Mouse (Mus musculus) urinary bladder, postnatal 36 days (tissue): ENCODE results near the gene Krt19.

Experiments used
- DNase-seq, 2 experiments: peaks; one replicate each; pipeline ENCODE4 v3.0.0; 2022; ENCODE audit warnings: low spot score in 2 of 2, mixed read lengths in 1 of 2

Gene Krt19

GRCm38 (mm10) chr11:100148615-100149330 is at the start of gene Krt19:
TSS of gene Krt19 (minus strand) at chr11:100148665.
- DNase-seq, result no peak

- no peak for DNase-seq
These were observed 44.5 kb upstream of the Krt19 start, which contains the start of gene Krt9 for GRCm38 (mm10) chr11:100192992-100193391. TSS of gene Krt9 (minus strand) at chr11:100193246.

DNA sequence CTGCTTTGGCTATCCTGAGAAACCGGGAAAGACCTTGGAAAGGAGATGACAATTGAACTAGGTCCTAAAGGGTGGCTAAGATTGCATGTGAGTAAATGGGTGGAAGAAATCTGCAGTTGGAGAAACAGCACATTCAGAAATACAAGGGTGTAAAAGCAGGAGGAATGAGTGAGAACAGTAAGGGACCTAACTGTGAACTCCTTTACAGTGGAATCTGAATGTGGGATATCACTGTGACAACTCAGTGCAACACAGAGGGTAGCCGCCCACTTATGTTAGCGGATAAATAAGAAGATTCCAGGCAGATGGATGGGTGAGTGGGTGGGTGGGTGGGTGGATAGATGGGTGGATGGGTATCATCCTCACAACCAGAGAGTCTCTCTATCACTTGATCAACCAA is 43.4 kb upstream of the Krt19 start:
- DNase-seq, result no peak

- no peak for DNase-seq
These were observed 38.3 kb upstream of the Krt19 start for GRCm38 (mm10) chr11:100186736-100187135.

DNA sequence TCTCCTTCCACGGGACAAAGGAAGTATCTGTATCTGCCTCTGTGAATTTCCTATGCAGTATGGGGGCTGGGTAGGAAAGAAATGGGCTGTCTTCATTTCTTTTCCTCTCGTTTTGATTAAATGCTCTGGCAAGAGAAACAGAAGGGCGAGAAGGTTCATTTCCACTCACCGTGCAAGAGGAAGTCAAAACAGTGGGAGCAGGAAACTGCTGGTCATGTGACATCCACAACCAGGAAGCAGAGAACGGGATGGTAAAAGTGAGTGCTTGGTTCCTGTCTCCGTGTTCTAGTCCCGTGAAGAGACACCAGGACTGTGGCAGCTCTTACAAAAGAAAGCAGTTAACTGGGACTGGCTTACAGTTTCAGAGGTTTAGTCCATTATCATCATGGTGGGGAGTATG is 33.3 kb upstream of the Krt19 start:
- DNase-seq, result no peak

DNA sequence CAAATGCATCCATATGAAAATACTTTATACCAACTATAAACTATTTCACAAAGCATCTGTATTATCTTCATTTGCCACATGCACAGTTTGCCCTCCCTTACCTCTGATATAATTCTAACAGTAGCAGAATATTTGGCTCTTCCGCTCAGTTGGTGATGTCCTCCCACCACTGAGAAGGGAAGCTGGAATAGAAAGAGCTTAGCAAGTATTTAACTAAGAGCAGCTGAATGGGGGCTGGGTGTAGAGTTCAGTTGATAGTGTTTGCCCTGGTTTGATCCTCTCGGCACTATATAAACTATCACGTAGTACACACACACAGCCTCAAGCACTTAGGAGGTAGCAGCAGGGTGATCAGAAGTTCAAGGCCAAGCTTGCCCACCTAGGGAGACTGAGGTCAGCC is 30.8 kb upstream of the Krt19 start:
- no peak for DNase-seq

- DNase-seq, result no peak
These were observed 29.8 kb upstream of the Krt19 start for GRCm38 (mm10) chr11:100178307-100178706.

DNA sequence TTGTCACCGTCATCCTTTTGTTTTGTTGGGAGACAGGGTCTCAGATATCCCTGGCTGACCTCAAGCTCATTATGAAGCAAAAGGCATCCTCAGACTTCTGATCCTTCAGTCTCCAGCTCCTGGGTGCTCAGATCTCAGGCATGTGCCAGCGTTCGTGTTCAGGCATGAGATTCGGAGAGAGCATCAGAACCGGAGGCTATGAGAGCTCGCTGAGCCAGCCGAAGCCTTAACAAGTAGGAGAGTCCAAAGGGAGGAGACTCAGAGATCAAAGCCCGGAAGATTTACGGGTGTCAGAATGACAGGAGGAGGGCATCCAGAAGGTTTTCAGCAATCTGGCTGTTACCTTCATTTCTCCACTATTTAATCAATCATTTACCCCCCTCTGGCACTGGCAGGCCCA is 28.3 kb upstream of the Krt19 start:
- no peak for DNase-seq

- peak; percentile 82 to 83 for DNase-seq
These were observed 20.6 kb upstream of the Krt19 start for GRCm38 (mm10) chr11:100168765-100169762.

DNA sequence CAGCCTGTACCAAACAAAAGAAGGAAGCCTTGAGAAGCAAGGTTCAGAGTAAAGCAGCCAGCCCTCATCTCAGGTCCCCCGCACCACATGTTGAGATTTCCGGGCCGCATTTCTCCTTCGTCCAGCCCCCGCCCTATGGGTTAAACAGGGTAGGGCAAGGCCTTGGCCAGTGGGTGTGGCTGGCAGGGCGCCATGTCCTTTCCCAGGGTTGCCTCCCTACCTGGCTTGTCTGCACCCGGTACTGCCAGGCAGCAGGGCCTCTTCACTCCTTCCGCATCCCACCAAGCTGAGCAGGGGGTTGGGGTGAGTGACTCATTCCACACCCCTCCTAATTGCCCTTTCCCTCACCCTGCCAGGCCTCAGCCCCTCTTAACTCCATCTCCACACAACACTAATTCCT is 19.6 kb upstream of the Krt19 start:
- peak; percentile 81 to 88 for DNase-seq

GRCm38 (mm10) chr11:100164392-100164791 is 15.9 kb upstream of the Krt19 start:
- no peak for DNase-seq

- DNase-seq, result no peak
These were observed 9.5 kb upstream of the Krt19 start for GRCm38 (mm10) chr11:100157908-100158477.

- no peak for DNase-seq
These were observed 8.9 kb upstream of the Krt19 start for GRCm38 (mm10) chr11:100157331-100157730.

DNA sequence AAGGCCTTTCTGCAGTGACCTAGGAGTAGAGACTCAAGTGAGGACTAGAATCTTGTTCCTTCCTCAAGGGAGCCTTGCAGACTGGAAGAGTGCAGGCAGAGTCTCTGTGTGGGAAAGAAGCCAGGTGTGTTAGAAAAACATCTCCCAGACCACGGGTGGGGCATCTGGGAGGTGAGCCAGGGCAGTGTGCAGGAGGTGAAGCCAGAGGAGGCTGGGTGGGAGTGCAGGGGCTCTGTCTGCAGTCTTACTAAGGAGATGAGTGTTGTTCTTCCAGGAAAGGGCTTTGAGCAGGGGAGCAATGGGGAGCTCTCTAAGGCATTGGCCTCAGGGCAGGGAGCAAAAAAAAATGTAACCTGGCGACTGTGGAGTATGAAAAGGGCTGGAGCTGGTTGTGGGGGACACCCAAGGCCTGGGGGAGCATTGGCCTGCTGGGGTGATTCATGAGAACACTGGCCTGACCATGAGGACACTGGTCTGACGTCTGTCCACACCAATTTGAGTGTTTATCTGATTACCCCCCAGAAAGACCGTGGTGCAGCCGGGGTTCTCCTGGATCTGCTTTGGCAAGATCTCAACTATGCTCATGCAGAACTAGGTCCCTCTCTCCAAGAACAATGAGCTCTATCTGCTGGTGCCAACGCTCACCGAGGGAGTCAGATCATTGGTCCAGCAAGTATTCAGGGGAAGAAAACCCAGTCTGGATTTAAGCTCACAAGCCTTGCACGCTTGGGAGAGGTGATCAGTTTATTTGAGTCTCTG is 7.2 kb upstream of the Krt19 start:
- DNase-seq, result no peak

DNA sequence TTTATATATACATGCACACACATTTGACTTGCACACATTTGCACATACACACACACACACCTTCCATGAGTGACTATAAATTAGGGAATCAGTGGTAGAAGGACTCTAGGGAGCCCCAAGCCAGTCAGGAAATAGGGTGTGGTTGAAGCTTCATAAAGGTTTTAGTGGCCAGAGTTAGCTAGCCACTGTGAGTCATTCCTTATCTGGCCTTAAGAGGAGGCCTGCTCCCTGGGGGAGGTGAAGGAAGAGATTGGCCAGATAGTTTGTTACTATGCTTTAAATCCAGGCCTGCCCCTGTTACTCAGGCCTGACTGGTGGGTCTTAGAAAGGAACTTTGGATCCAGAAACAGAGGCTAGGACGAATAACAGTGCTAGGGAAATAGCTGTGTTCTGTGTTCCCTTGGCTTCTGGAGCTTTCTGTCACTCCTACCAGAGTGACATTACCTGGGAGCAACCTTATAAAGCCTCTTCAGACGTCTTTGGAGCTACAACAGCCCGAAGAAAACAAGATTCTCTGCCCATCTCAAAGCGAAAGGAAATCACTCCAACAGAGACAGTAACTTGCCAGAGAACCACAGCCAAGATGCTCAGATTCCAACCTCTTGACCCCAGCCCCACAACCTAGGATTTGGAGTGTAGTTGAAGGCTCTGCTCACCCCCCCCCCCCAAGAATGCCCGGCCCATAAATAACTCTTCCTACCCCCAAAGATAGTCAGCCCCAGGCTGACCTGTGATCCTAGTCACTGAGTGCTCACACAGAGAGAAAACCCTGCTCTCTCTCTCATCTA is 705 bp downstream of the Krt19 start:
- no peak for DNase-seq

- DNase-seq, result peak; percentile 70 to 76
These were observed 2.5 kb downstream of the Krt19 start for GRCm38 (mm10) chr11:100145858-100146560.

DNA sequence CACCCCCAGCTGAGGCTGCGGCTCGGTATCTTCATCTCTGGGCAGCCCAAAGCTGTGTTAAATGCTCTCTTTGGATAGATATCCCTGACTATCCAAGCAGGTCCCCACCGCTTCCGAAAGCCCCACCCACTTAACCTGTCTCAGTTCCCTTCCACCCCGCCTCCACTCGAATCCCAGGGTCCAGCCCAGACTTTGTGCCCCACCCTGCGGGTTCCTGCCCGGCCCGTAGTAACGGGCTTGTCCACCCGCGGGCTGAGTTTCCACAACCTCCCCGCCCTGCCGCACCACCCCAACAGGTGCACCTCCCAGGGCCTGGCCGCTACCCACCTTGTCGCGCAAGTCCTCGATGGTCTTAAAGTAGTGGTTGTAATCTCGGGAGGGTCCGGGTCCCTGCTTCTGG is 3.4 kb downstream of the Krt19 start:
- peak in 1 of 2 experiments; percentile 67 for DNase-seq

- DNase-seq, result peak in 1 of 2 experiments; percentile 57
These were observed 7.5 kb downstream of the Krt19 start for GRCm38 (mm10) chr11:100140966-100141365.

DNA sequence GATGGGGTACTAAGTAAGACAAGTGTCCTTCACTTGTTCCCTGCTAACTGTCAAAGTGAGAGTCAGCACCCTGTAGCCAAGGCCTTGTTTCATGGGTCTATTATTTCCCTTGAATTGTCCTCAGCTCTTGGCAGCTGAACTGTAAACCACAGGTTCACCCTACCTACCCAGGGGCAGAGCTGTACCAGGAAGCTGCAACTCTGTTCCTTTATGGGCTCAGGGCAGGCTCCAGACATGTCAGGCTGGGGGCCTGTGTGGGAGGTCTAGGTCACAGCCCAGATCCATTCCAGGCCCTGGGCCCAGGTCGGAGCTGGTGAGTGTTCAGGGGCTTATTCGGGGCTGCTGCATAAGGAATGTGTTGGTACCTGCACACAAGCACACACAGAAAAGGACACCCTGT is 9.1 kb downstream of the Krt19 start:
- DNase-seq, result no peak

DNA sequence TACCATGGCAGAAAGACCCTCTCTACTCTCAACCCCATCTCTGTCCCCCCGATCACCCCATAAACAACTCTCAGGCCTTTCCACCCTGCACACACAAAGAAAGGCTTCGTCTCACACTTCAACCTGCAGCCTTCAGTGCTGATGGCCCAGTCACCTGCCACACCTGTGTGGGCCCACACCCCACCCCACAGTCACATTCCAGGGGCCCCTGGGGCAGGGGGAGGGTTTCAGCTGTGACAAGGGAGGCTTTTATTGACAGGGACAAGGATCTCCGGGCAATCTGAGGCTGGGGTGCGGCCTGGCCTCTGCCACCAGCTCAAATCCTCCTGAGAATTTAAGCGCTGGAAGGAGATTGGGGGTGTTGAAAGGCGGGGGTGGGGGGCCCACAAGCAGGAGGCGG is 9.7 kb downstream of the Krt19 start:
- no peak for DNase-seq
